Mouse (Mus musculus): ENCODE results near the gene Cd8a. TPM values are rescaled to one million over a fixed set of nuclear protein-coding genes. Genes with fewer than 3 reads are reported as not detected.

Cd8a gene
- polyA plus RNA-seq, 2 experiments, result not detected

DNA sequence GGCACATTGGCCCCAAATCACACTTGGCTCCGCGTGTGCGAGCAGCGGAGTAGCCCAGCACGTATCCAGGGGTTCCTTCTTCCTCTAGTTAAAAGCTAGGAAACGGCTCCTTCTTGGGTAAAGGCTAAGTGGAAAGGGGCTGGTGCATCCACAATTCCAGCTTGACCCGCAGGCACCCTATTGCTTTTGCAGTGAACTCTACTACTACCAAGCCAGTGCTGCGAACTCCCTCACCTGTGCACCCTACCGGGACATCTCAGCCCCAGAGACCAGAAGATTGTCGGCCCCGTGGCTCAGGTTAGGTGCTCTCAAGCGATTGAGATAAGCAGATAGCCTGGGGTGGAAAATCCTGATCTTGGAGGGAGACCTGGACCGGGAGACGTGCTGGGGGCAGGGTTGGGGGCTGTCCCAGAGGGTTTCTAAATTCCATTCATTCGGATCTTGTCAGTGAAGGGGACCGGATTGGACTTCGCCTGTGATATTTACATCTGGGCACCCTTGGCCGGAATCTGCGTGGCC, 1.1 kb downstream of the Cd8a start:
- whole genome bisulfite sequencing (ENCODE audit: insufficient replicate concordance), result 70% methylated on average over 19 of the region's 19 CpGs
- DNase-seq (ENCODE audit: low read depth in 3 of 3, low spot score in 3 of 3) (no peak), ATAC-seq (ENCODE audit: insufficient read depth) (no peak)
- H3K9ac ChIP-seq (replicated peaks), result no peak overlapping the region
- no peaks in the 10 kb centered on the region for H3K27me3 ChIP-seq (ENCODE audit: control insufficient read depth, insufficient read depth, low read length)
- no peaks in the 10 kb centered on the region for H3K9me3 ChIP-seq (ENCODE audit: control insufficient read depth, low read length)
- no peak for TF ChIP-seq EP300 (IDR thresholded peaks at IDR 0.05; ENCODE audit: low read depth)
- no peak for TF ChIP-seq CTCF (IDR thresholded peaks at IDR 0.05; ENCODE audit: low read depth)
- no peak overlapping the region for H3K4me3 ChIP-seq (ENCODE audit: insufficient read depth in 1 of 2, low read depth in 2 of 2, low read length in 2 of 2)
- no peak overlapping the region for H3K4me2 ChIP-seq (ENCODE audit: low read depth)
- H3K4me1 ChIP-seq (replicated peaks; ENCODE audit: control insufficient read depth in 2 of 2, insufficient read depth in 2 of 2, low read length in 1 of 2), result no peaks in the 10 kb centered on the region
- H3K36me3 ChIP-seq (replicated peaks; ENCODE audit: control insufficient read depth, insufficient read depth, low read depth), result no peaks in the 10 kb centered on the region
- no peak overlapping the region for H3K27ac ChIP-seq

DNA sequence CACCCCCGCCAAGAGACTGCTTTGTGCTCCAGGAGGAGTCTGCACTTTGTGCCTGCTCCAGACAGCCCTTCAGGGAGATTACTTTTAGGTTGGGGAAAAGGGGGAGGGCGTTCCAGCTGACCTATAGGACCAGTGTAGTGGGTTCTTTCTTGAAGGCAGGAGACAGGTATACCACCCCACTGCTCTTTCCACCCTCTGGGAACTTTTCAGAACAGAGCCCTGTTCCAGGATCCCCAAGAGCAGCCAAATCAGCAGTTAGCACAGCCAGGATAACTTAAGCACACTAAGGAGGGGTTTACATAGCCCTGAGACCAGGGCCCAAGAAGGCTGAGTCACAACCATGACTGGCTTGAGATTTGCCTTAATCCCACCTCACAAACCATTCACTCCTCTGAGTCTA, 1.7 kb downstream of the Cd8a start:
- Histone ChIP-seq H3K4me3 (ENCODE audit: insufficient read depth in 1 of 2, low read depth in 2 of 2, low read length in 2 of 2) (no peak overlapping the region), H3K9me3 (ENCODE audit: control insufficient read depth, low read length) (no peaks in the 10 kb centered on the region), H3K27ac (no peak overlapping the region), H3K27me3 (ENCODE audit: control insufficient read depth, insufficient read depth, low read length) (no peaks in the 10 kb centered on the region), H3K9ac (replicated peaks) (no peak overlapping the region), H3K36me3 (replicated peaks; ENCODE audit: control insufficient read depth, insufficient read depth, low read depth) (no peaks in the 10 kb centered on the region), H3K4me2 (ENCODE audit: low read depth) (no peak overlapping the region), H3K4me1 (replicated peaks; ENCODE audit: control insufficient read depth in 2 of 2, insufficient read depth in 2 of 2, low read length in 1 of 2) (no peaks in the 10 kb centered on the region)
- WGBS (ENCODE audit: insufficient replicate concordance), result 57% methylated on average over 2 of the region's 2 CpGs
- ATAC-seq (ENCODE audit: insufficient read depth) (no peak), DNase-seq (ENCODE audit: low read depth in 3 of 3, low spot score in 3 of 3) (no peak)
- TF ChIP-seq EP300 (IDR thresholded peaks at IDR 0.05; ENCODE audit: low read depth), result no peak
- TF ChIP-seq CTCF (IDR thresholded peaks at IDR 0.05; ENCODE audit: low read depth), result no peak

- ATAC-seq (ENCODE audit: insufficient read depth) (no peak), DNase-seq (ENCODE audit: low read depth in 3 of 3, low spot score in 3 of 3) (no peak)
- H3K27me3 ChIP-seq (ENCODE audit: control insufficient read depth, insufficient read depth, low read length), result no peaks in the 10 kb centered on the region
- no peak overlapping the region for H3K4me3 ChIP-seq (ENCODE audit: insufficient read depth in 1 of 2, low read depth in 2 of 2, low read length in 2 of 2)
- TF ChIP-seq CTCF (IDR thresholded peaks at IDR 0.05; ENCODE audit: low read depth) (no peak), EP300 (IDR thresholded peaks at IDR 0.05; ENCODE audit: low read depth) (no peak)
- H3K9ac ChIP-seq (replicated peaks), result no peak overlapping the region
- H3K4me1 ChIP-seq (replicated peaks; ENCODE audit: control insufficient read depth in 2 of 2, insufficient read depth in 2 of 2, low read length in 1 of 2), result no peaks in the 10 kb centered on the region
- H3K36me3 ChIP-seq (replicated peaks; ENCODE audit: control insufficient read depth, insufficient read depth, low read depth), result no peaks in the 10 kb centered on the region
- no peak overlapping the region for H3K4me2 ChIP-seq (ENCODE audit: low read depth)
- 89% methylated on average over 13 of the region's 13 CpGs for WGBS (ENCODE audit: insufficient replicate concordance)
- no peak overlapping the region for H3K27ac ChIP-seq
- H3K9me3 ChIP-seq (ENCODE audit: control insufficient read depth, low read length), result no peaks in the 10 kb centered on the region
Measured at GRCm38 (mm10) chr6:71376711-71377110, 3.5 kb downstream of the Cd8a start.

DNA sequence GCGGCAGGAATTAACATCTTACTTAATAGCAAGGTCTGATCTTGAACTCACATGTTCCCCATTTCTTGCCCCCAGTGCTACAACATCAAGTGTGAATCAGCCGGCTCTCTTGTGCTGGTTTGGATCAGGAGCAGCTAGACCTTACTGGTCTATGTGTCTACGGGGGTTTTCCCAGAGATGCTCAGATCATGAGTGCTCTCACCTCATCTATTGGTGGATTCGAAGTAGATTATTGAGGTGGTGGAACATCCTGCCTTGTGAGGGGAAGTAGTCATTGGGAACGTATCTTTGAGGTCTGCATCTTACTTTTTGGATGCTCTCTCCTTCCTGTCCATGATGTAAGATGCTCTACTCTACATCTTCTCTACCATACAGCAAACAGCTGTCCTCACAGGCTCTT, 8.4 kb downstream of the Cd8a start:
- WGBS (ENCODE audit: insufficient replicate concordance), result 66% methylated on average over 5 of the region's 5 CpGs
- no peaks in the 10 kb centered on the region for H3K9me3 ChIP-seq (ENCODE audit: control insufficient read depth, low read length)
- H3K4me3 ChIP-seq (ENCODE audit: insufficient read depth in 1 of 2, low read depth in 2 of 2, low read length in 2 of 2), result no peak overlapping the region
- TF ChIP-seq CTCF (IDR thresholded peaks at IDR 0.05; ENCODE audit: low read depth) (no peak), EP300 (IDR thresholded peaks at IDR 0.05; ENCODE audit: low read depth) (no peak)
- H3K4me1 ChIP-seq (replicated peaks; ENCODE audit: control insufficient read depth in 2 of 2, insufficient read depth in 2 of 2, low read length in 1 of 2), result no peaks in the 10 kb centered on the region
- no peaks in the 10 kb centered on the region for H3K36me3 ChIP-seq (replicated peaks; ENCODE audit: control insufficient read depth, insufficient read depth, low read depth)
- DNase-seq (ENCODE audit: low read depth in 3 of 3, low spot score in 3 of 3), result no peak
- ATAC-seq (ENCODE audit: insufficient read depth), result no peak
- no peaks in the 10 kb centered on the region for H3K27me3 ChIP-seq (ENCODE audit: control insufficient read depth, insufficient read depth, low read length)
- H3K4me2 ChIP-seq (ENCODE audit: low read depth), result no peak overlapping the region
- H3K27ac ChIP-seq, result no peak overlapping the region
- no peak overlapping the region for H3K9ac ChIP-seq (replicated peaks)

GRCm38 (mm10) chr6:71390496-71390895, 17.3 kb downstream of the Cd8a start:
- H3K4me1 ChIP-seq (replicated peaks; ENCODE audit: control insufficient read depth in 2 of 2, insufficient read depth in 2 of 2, low read length in 1 of 2), result peaks cover 0 to 3% of the 10 kb centered on the region in 2 experiments; a peak in 2 of 4 replicates
- no peak overlapping the region for H3K4me3 ChIP-seq (ENCODE audit: insufficient read depth in 1 of 2, low read depth in 2 of 2, low read length in 2 of 2)
- WGBS (ENCODE audit: insufficient replicate concordance), result 86% methylated on average over 2 of the region's 2 CpGs
- H3K36me3 ChIP-seq (replicated peaks; ENCODE audit: control insufficient read depth, insufficient read depth, low read depth), result peaks cover 11% of the 10 kb centered on the region
- no peak overlapping the region for H3K9ac ChIP-seq (replicated peaks)
- no peak overlapping the region for H3K4me2 ChIP-seq (ENCODE audit: low read depth)
- H3K27ac ChIP-seq, result no peak overlapping the region
- H3K9me3 ChIP-seq (ENCODE audit: control insufficient read depth, low read length), result no peaks in the 10 kb centered on the region
- ATAC-seq (ENCODE audit: insufficient read depth), result no peak
- H3K27me3 ChIP-seq (ENCODE audit: control insufficient read depth, insufficient read depth, low read length), result no peaks in the 10 kb centered on the region
- TF ChIP-seq EP300 (IDR thresholded peaks at IDR 0.05; ENCODE audit: low read depth), result no peak
- no peak for TF ChIP-seq CTCF (IDR thresholded peaks at IDR 0.05; ENCODE audit: low read depth)
- no peak for DNase-seq (ENCODE audit: low read depth in 3 of 3, low spot score in 3 of 3)
